Mouse (Mus musculus): ENCODE data around the gene Med21. TPM values are rescaled to one million over a fixed set of nuclear protein-coding genes. Genes with fewer than 3 reads are reported as not detected.

Med21 gene
- polyA plus RNA-seq, 1 experiment from 2014 or later: 156 TPM

- Histone ChIP-seq H3K9ac (ENCODE audit: low read length) (no peak overlapping the region), H3K27me3 (ENCODE audit: control insufficient read depth, insufficient read depth, low read length) (no peaks in the 10 kb centered on the region), H3K9me3 (ENCODE audit: control insufficient read depth, low read length) (no peaks in the 10 kb centered on the region), H3K4me2 (ENCODE audit: low read length) (no peak overlapping the region), H3K4me3 (ENCODE audit: control insufficient read depth in 1 of 2, insufficient read depth in 1 of 2, low read depth in 1 of 2, low read length in 2 of 2) (no peak overlapping the region), H3K27ac (replicated peaks in 1 of 2; ENCODE audit: control insufficient read depth in 1 of 2, insufficient read depth in 1 of 2, low read depth in 2 of 2, low read length in 2 of 2) (no peak overlapping the region), H3K4me1 (ENCODE audit: control insufficient read depth in 2 of 2, insufficient read depth in 2 of 2, low read length in 2 of 2) (no peaks in the 10 kb centered on the region), H3K36me3 (ENCODE audit: control insufficient read depth, insufficient read depth, low read length) (peaks cover 93% of the 10 kb centered on the region)
- ATAC-seq (ENCODE audit: insufficient number of reproducible peaks, insufficient read depth, low FRiP score, low read depth): no peak
- 86% methylated on average over 5 of the region's 5 CpGs for WGBS
Measured at GRCm38 (mm10) chr6:146614541-146614940, 27.8 kb upstream of the Med21 start.

- Histone ChIP-seq H3K4me3 (ENCODE audit: control insufficient read depth in 1 of 2, insufficient read depth in 1 of 2, low read depth in 1 of 2, low read length in 2 of 2) (no peak overlapping the region), H3K4me2 (ENCODE audit: low read length) (no peak overlapping the region), H3K36me3 (ENCODE audit: control insufficient read depth, insufficient read depth, low read length) (peaks cover 93% of the 10 kb centered on the region), H3K9me3 (ENCODE audit: control insufficient read depth, low read length) (no peaks in the 10 kb centered on the region), H3K4me1 (ENCODE audit: control insufficient read depth in 2 of 2, insufficient read depth in 2 of 2, low read length in 2 of 2) (no peaks in the 10 kb centered on the region), H3K9ac (ENCODE audit: low read length) (no peak overlapping the region), H3K27ac (replicated peaks in 1 of 2; ENCODE audit: control insufficient read depth in 1 of 2, insufficient read depth in 1 of 2, low read depth in 2 of 2, low read length in 2 of 2) (no peak overlapping the region), H3K27me3 (ENCODE audit: control insufficient read depth, insufficient read depth, low read length) (no peaks in the 10 kb centered on the region)
- no peak for ATAC-seq (ENCODE audit: insufficient number of reproducible peaks, insufficient read depth, low FRiP score, low read depth)
- WGBS: 92% methylated on average over 8 of the region's 8 CpGs
Measured at GRCm38 (mm10) chr6:146615891-146616290, 26.5 kb upstream of the Med21 start.

GRCm38 (mm10) chr6:146616670-146617069, 25.7 kb upstream of the Med21 start:
- no peak overlapping the region for H3K4me3 ChIP-seq (ENCODE audit: control insufficient read depth in 1 of 2, insufficient read depth in 1 of 2, low read depth in 1 of 2, low read length in 2 of 2)
- 93% methylated on average over 2 of the region's 2 CpGs for WGBS

GRCm38 (mm10) chr6:146628123-146628522, 14.2 kb upstream of the Med21 start:
- 92% methylated on average over 3 of the region's 3 CpGs for WGBS
- ATAC-seq (ENCODE audit: insufficient number of reproducible peaks, insufficient read depth, low FRiP score, low read depth): no peak

More at GRCm38 (mm10) chr6:146616670-146617069, 25.7 kb upstream of the Med21 start:
- ATAC-seq (ENCODE audit: insufficient number of reproducible peaks, insufficient read depth, low FRiP score, low read depth): no peak
- H3K4me1 ChIP-seq (ENCODE audit: control insufficient read depth in 2 of 2, insufficient read depth in 2 of 2, low read length in 2 of 2): peaks cover 0 to 1% of the 10 kb centered on the region in 2 experiments; a peak in 2 of 4 replicates
- H3K4me2 ChIP-seq (ENCODE audit: low read length): no peak overlapping the region
- no peaks in the 10 kb centered on the region for H3K9me3 ChIP-seq (ENCODE audit: control insufficient read depth, low read length)
- H3K36me3 ChIP-seq (ENCODE audit: control insufficient read depth, insufficient read depth, low read length): peaks cover 94% of the 10 kb centered on the region
- no peak overlapping the region for H3K9ac ChIP-seq (ENCODE audit: low read length)
- H3K27ac ChIP-seq (replicated peaks in 1 of 2; ENCODE audit: control insufficient read depth in 1 of 2, insufficient read depth in 1 of 2, low read depth in 2 of 2, low read length in 2 of 2): no peak overlapping the region
- H3K27me3 ChIP-seq (ENCODE audit: control insufficient read depth, insufficient read depth, low read length): no peaks in the 10 kb centered on the region

GRCm38 (mm10) chr6:146629781-146630756, 12.3 kb upstream of the Med21 start:
- Histone ChIP-seq H3K4me1 (ENCODE audit: control insufficient read depth in 2 of 2, insufficient read depth in 2 of 2, low read length in 2 of 2) (peaks cover 15 to 17% of the 10 kb centered on the region in 2 experiments; a peak in 3 of 4 replicates), H3K4me3 (ENCODE audit: control insufficient read depth in 1 of 2, insufficient read depth in 1 of 2, low read depth in 1 of 2, low read length in 2 of 2) (no peak overlapping the region), H3K36me3 (ENCODE audit: control insufficient read depth, insufficient read depth, low read length) (peaks cover 3% of the 10 kb centered on the region; the same call in 1 of the 2 replicates), H3K4me2 (ENCODE audit: low read length) (no peak overlapping the region), H3K9ac (ENCODE audit: low read length) (no peak overlapping the region), H3K27ac (replicated peaks in 1 of 2; ENCODE audit: control insufficient read depth in 1 of 2, insufficient read depth in 1 of 2, low read depth in 2 of 2, low read length in 2 of 2) (no peak overlapping the region), H3K9me3 (ENCODE audit: control insufficient read depth, low read length) (no peaks in the 10 kb centered on the region), H3K27me3 (ENCODE audit: control insufficient read depth, insufficient read depth, low read length) (no peaks in the 10 kb centered on the region)
- ATAC-seq (ENCODE audit: insufficient number of reproducible peaks, insufficient read depth, low FRiP score, low read depth): no peak
- WGBS: 53% methylated on average over 9 of the region's 9 CpGs

More at GRCm38 (mm10) chr6:146628123-146628522, 14.2 kb upstream of the Med21 start:
- H3K4me2 ChIP-seq (ENCODE audit: low read length): no peak overlapping the region
- no peak overlapping the region for H3K9ac ChIP-seq (ENCODE audit: low read length)
- H3K9me3 ChIP-seq (ENCODE audit: control insufficient read depth, low read length): no peaks in the 10 kb centered on the region
- H3K4me1 ChIP-seq (ENCODE audit: control insufficient read depth in 2 of 2, insufficient read depth in 2 of 2, low read length in 2 of 2): peaks cover 13 to 15% of the 10 kb centered on the region in 2 experiments; a peak in 3 of 4 replicates
- H3K27me3 ChIP-seq (ENCODE audit: control insufficient read depth, insufficient read depth, low read length): no peaks in the 10 kb centered on the region
- H3K36me3 ChIP-seq (ENCODE audit: control insufficient read depth, insufficient read depth, low read length): peaks cover 20% of the 10 kb centered on the region
- no peak overlapping the region for H3K4me3 ChIP-seq (ENCODE audit: control insufficient read depth in 1 of 2, insufficient read depth in 1 of 2, low read depth in 1 of 2, low read length in 2 of 2)
- no peak overlapping the region for H3K27ac ChIP-seq (replicated peaks in 1 of 2; ENCODE audit: control insufficient read depth in 1 of 2, insufficient read depth in 1 of 2, low read depth in 2 of 2, low read length in 2 of 2)

- no peaks in the 10 kb centered on the region for H3K27me3 ChIP-seq (ENCODE audit: control insufficient read depth, insufficient read depth, low read length)
- no peak overlapping the region for H3K9ac ChIP-seq (ENCODE audit: low read length)
- no peak for ATAC-seq (ENCODE audit: insufficient number of reproducible peaks, insufficient read depth, low FRiP score, low read depth)
- H3K9me3 ChIP-seq (ENCODE audit: control insufficient read depth, low read length): no peaks in the 10 kb centered on the region
- no peak overlapping the region for H3K4me2 ChIP-seq (ENCODE audit: low read length)
- H3K27ac ChIP-seq (replicated peaks in 1 of 2; ENCODE audit: control insufficient read depth in 1 of 2, insufficient read depth in 1 of 2, low read depth in 2 of 2, low read length in 2 of 2): no peak overlapping the region
- H3K36me3 ChIP-seq (ENCODE audit: control insufficient read depth, insufficient read depth, low read length): no peaks in the 10 kb centered on the region
- no peak overlapping the region for H3K4me3 ChIP-seq (ENCODE audit: control insufficient read depth in 1 of 2, insufficient read depth in 1 of 2, low read depth in 1 of 2, low read length in 2 of 2)
- WGBS: 76% methylated on average over 4 of the region's 4 CpGs
- H3K4me1 ChIP-seq (ENCODE audit: control insufficient read depth in 2 of 2, insufficient read depth in 2 of 2, low read length in 2 of 2): peaks cover 15 to 17% of the 10 kb centered on the region in 2 experiments; a peak in 3 of 4 replicates
Measured at GRCm38 (mm10) chr6:146630961-146631360, 11.4 kb upstream of the Med21 start.

- Histone ChIP-seq H3K4me1 (ENCODE audit: control insufficient read depth in 2 of 2, insufficient read depth in 2 of 2, low read length in 2 of 2) (peaks cover 15 to 17% of the 10 kb centered on the region in 2 experiments; a peak in 3 of 4 replicates), H3K4me3 (ENCODE audit: control insufficient read depth in 1 of 2, insufficient read depth in 1 of 2, low read depth in 1 of 2, low read length in 2 of 2) (no peak overlapping the region), H3K27me3 (ENCODE audit: control insufficient read depth, insufficient read depth, low read length) (no peaks in the 10 kb centered on the region), H3K9me3 (ENCODE audit: control insufficient read depth, low read length) (no peaks in the 10 kb centered on the region), H3K4me2 (ENCODE audit: low read length) (peak overlapping the region; percentile 30; the same call in 1 of the 2 replicates), H3K9ac (ENCODE audit: low read length) (no peak overlapping the region), H3K36me3 (ENCODE audit: control insufficient read depth, insufficient read depth, low read length) (no peaks in the 10 kb centered on the region), H3K27ac (replicated peaks in 1 of 2; ENCODE audit: control insufficient read depth in 1 of 2, insufficient read depth in 1 of 2, low read depth in 2 of 2, low read length in 2 of 2) (no peak overlapping the region)
- ATAC-seq (ENCODE audit: insufficient number of reproducible peaks, insufficient read depth, low FRiP score, low read depth): no peak
- 61% methylated on average over 8 of the region's 8 CpGs for WGBS
Measured at GRCm38 (mm10) chr6:146631847-146632246, 10.5 kb upstream of the Med21 start.

Measured in heart, embryonic 14.5 days (tissue).